Mouse (Mus musculus) hindbrain, embryonic 13.5 days (tissue): ENCODE data around the gene Gzmk. TPM values are rescaled to one million over a fixed set of nuclear protein-coding genes. Genes with fewer than 3 reads are reported as not detected.
"Not testable (repeated sequence)": the region's sequence is repeated elsewhere in the genome, so short reads cannot be mapped to it uniquely, and the experiment has no call there.

Experiments
- ATAC-seq: fragments of 200-750 bp; cut with Nextera tagmentation; 2 replicates; pipeline ENCODE4 v1.8.0; 2017; ENCODE audit warnings: moderate TSS enrichment; ENCODE audit not compliant: low FRiP score
- H3K27ac ChIP-seq: fragments of 300-500 bp; sonication (generic); 2 replicates; pipeline ENCODE4 v1.5.1; 2015; ENCODE audit warnings: inconsistent platforms, mild to moderate bottlenecking, moderate library complexity
- H3K27me3 ChIP-seq: fragments of 300-500 bp; sonication (generic); 2 replicates; pipeline ENCODE4 v1.6.1; 2015; ENCODE audit warnings: mild to moderate bottlenecking, inconsistent platforms
- H3K36me3 ChIP-seq: fragments of 300-500 bp; sonication (generic); 2 replicates; pipeline ENCODE4 v1.6.1; 2015; ENCODE audit warnings: mild to moderate bottlenecking, inconsistent platforms
- H3K4me1 ChIP-seq: fragments of 300-500 bp; sonication (generic); replicated peaks from 2 replicates; pipeline ENCODE4 v1.6.1; 2015; ENCODE audit warnings: inconsistent platforms
- H3K4me2 ChIP-seq: fragments of 300-500 bp; sonication (generic); 2 replicates; pipeline ENCODE4 v1.6.1; 2015; ENCODE audit warnings: inconsistent platforms, mild to moderate bottlenecking, moderate library complexity
- H3K4me3 ChIP-seq: fragments of 300-500 bp; sonication (generic); 2 replicates; pipeline ENCODE4 v1.5.1; 2015; ENCODE audit warnings: mild to moderate bottlenecking, inconsistent platforms
- H3K9ac ChIP-seq: fragments of 300-500 bp; sonication (generic); 2 replicates; pipeline ENCODE4 v1.6.1; 2015; ENCODE audit warnings: mild to moderate bottlenecking, inconsistent platforms
- H3K9me3 ChIP-seq: fragments of 300-500 bp; sonication (generic); 2 replicates; pipeline ENCODE4 v1.6.1; 2016; ENCODE audit warnings: inconsistent platforms
- whole genome bisulfite sequencing: fragments of 180-500 bp; shearing (Covaris S2); methylation state at CpG from one replicate; pipeline ENCODE4 v1.1.7; 2015; 5-methylcytosine and 5-hydroxymethylcytosine counted together
- polyA plus RNA-seq: library from polyadenylated mRNA; unstranded; fragments of >200 nt; fragmentation: Nextera tagmentation; extraction: Ambion mirVana; gene quantifications from 2 replicates; pipeline ENCODE4 v1.2.1, GENCODE M21; 2015

The Gzmk gene
- polyA plus RNA-seq: not detected in 2 replicates

DNA sequence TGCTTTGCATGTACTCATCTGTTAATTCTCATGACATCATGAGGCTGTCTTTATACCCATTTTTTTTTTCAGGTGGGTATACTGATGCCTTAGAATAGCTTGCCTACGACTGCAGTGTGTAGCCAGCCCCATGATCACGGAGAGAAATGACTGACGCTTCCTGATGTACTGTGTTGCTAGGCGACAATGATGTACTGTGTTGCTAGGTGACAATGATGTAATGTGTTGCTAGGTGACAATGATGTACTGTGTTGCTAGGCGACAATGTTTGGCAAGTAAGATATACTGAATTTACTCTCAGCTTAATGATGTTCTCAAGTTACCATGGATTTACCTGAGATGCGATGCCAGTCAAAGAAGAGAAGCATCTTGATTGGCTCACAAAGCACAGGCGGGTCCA, at the start of gene Gzmk:
Gene Gzmk (minus strand): TSS at position 98 of the 400 bp plus-strand sequence.
- peak; percentile 96 for ATAC-seq
- Histone ChIP-seq H3K36me3 (no peaks in the 10 kb centered on the region), H3K4me1 (peaks cover 10% of the 10 kb centered on the region), H3K4me3 (no peak within 1 kb of the TSS), H3K27me3 (no peaks in the 10 kb centered on the region), H3K27ac (no peak within 1 kb of the TSS), H3K9me3 (no peaks in the 10 kb centered on the region), H3K9ac (no peak within 1 kb of the TSS), H3K4me2 (no peak within 1 kb of the TSS)
- 36% methylated on average over 7 of the region's 7 CpGs for WGBS

DNA sequence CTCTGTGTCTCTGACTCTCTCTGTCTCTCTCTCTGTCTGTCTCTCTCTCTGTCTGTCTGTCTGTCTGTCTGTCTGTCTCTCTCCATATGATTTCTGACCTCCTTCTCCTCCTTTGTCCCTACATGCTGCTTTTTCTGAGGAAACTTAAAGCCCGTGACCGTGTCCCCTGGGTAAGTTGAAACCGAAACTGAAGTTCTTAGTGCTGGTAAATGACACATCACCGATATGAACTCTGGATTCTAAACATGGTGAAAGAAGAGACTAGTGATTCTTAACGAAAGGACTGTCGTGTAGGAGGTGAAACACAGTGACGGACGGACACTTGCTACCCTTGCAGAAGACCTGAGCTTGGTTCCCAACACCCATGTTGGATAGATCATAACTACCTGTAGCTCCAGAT, 45.5 kb upstream of the Gzmk start:
- no peaks in the 10 kb centered on the region for H3K9me3 ChIP-seq
- no peak overlapping the region for H3K9ac ChIP-seq
- H3K4me2 ChIP-seq: no peak overlapping the region
- ATAC-seq: no peak
- H3K4me3 ChIP-seq: no peak overlapping the region
- H3K27ac ChIP-seq: no peak overlapping the region
- H3K4me1 ChIP-seq: no peaks in the 10 kb centered on the region
- H3K27me3 ChIP-seq: no peaks in the 10 kb centered on the region
- 94% methylated on average over 8 of the region's 8 CpGs for WGBS
- no peaks in the 10 kb centered on the region for H3K36me3 ChIP-seq

DNA sequence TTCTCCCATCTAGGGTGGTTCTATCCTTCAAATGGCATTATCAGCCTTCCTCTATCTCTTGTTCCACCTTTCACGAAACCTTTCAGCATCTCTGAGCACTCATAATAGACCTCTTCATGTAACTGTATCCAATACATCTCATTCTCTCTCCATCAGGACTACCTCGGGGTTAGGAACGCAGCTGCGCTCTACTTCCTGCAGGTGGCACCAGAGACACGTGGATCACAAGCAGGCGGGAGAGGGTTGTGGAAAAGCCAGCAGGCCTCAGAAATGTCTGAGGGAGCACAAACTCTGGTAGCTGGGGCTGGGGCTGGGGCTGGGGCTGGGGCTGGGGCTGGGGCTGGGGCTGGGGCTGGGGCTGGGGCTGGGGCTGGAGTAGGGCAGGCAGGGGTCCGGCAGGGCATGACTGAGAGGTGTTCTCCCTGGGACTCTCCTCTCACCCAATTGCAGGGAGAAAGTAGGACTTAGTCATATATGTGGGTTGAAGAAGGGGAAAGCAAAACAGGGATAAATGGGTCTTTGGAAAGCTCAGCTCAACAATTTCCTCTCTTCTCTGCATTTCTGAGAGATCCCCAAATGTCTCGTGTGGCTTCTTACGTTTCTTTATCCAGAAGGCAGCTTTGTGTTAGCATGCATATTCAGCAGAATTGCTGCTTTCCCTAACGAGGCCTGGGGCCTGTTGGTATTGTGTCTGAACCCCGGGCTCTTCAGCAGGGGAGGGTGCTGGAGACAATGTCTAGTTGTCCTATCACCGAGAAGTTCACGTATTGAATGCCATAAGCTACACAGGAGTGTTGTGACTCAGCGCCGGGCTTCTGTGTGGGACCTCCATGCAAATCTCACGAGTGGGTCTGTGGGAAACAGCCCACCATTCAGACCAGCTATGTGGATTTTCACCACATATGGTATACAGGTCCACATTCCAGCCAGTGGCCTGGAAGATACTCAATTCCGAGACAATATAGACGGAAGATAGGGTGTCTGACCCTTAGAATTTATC, 44.4 kb upstream of the Gzmk start:
- Histone ChIP-seq H3K27ac (no peak overlapping the region), H3K9ac (no peak overlapping the region; the same call in 1 of the 2 replicates), H3K4me1 (no peaks in the 10 kb centered on the region), H3K4me2 (no peak overlapping the region), H3K27me3 (no peaks in the 10 kb centered on the region), H3K4me3 (no peak overlapping the region), H3K9me3 (no peaks in the 10 kb centered on the region), H3K36me3 (no peaks in the 10 kb centered on the region)
- ATAC-seq: peak; percentile 88
- 49% methylated on average over 18 of the region's 18 CpGs for WGBS

DNA sequence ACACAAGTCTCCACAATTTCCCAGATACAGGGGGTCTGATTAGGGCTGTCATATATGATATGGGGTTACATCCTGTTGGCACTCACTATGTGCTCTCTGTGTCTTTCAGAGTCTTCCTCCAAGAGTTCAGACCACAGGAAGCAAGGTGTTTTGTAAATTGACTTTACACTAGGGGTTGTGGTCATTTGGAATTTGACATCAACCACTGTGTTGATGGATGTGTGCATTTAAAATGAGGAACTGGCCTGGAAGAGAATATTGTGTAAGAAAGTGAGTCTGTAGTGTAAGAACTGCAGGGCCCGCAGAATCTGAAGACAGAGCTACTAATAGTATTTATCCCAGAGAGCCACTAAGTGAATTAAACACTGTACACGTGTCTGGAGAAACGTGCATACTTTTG, 41.5 kb upstream of the Gzmk start:
- Histone ChIP-seq H3K4me2 (no peak overlapping the region), H3K9ac (no peak overlapping the region), H3K4me3 (no peak overlapping the region), H3K36me3 (no peaks in the 10 kb centered on the region), H3K27ac (no peak overlapping the region), H3K4me1 (no peaks in the 10 kb centered on the region), H3K9me3 (no peaks in the 10 kb centered on the region), H3K27me3 (no peaks in the 10 kb centered on the region)
- ATAC-seq: no peak
- 87% methylated on average over 3 of the region's 3 CpGs for WGBS

DNA sequence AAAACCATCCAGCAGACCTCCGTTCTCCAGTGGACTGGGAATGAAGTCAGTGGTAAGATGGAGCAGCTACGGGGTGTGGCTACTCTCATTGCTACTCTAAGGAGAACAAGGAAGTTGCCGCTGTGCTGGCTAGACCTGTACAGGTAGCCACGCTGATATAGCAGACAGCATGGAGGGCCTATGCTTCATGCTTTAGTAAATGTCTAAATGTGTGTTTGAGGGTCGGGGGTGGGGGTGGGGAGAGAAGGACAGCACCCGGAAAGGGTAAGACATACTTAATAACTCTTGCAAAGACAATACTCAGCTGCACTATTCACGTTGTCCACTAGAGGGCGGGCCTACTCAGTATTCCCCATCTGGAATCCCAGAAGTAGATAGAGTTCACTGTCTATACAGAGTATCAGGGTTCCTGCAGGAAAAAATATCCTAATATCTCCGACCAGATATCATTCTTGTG, 40.8 kb upstream of the Gzmk start:
- peak; percentile 57 for ATAC-seq
- no peaks in the 10 kb centered on the region for H3K9me3 ChIP-seq
- H3K27me3 ChIP-seq: no peaks in the 10 kb centered on the region
- no peaks in the 10 kb centered on the region for H3K36me3 ChIP-seq
- peak overlapping the region; percentile 21; the same call in 1 of the 2 replicates for H3K4me2 ChIP-seq
- no peak overlapping the region for H3K9ac ChIP-seq
- 34% methylated on average over 9 of the region's 9 CpGs for WGBS
- no peaks in the 10 kb centered on the region for H3K4me1 ChIP-seq
- no peak overlapping the region for H3K27ac ChIP-seq
- H3K4me3 ChIP-seq: no peak overlapping the region

DNA sequence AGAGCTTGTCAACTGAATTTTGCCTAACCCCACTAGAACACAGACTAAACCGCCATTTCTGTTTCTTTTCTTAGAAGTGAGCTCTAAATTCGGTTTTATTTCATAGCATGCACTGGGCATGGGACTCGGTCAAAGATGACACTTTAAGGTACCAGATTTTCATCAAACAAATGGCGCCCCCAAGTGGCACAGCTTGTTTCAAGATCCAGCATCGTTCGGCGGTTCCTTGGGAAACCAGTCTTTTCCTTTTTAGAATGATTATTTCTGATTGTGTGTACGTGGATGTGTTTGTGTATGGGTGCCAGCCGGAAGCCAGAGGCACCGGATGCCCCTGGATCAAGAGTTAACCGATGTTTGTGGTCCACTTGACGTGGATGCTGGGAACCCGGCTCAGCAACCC, 39.5 kb upstream of the Gzmk start:
- Histone ChIP-seq H3K27ac (no peak overlapping the region), H3K4me3 (no peak overlapping the region), H3K4me2 (no peak overlapping the region), H3K4me1 (no peaks in the 10 kb centered on the region), H3K27me3 (no peaks in the 10 kb centered on the region), H3K9ac (no peak overlapping the region), H3K36me3 (no peaks in the 10 kb centered on the region), H3K9me3 (no peaks in the 10 kb centered on the region)
- 34% methylated on average over 13 of the region's 13 CpGs for WGBS
- ATAC-seq: no peak

DNA sequence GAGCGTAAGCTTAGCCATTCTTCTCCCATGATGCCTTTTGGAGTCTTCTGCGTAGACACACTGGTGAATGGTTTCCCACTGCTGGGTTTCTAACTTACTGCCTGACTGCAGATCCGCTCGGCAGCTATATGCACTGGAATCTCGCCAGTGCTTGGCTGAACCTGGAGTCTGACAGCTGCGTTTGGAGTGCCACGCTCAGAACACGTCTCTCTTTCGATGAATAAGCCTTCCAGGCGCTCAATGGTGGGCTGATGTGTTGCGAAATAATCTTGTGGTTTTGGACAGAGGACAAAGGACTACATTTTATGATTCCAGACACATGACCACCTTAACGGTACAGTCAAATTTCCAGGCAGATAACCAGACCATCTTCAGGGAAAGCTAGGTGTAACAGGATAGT, 37.1 kb upstream of the Gzmk start:
- H3K27ac ChIP-seq: no peak overlapping the region
- H3K4me1 ChIP-seq: no peaks in the 10 kb centered on the region
- no peak overlapping the region for H3K4me3 ChIP-seq
- 72% methylated on average over 12 of the region's 12 CpGs for WGBS
- no peaks in the 10 kb centered on the region for H3K27me3 ChIP-seq
- H3K9me3 ChIP-seq: no peaks in the 10 kb centered on the region
- no peak for ATAC-seq
- H3K9ac ChIP-seq: no peak overlapping the region
- no peak overlapping the region for H3K4me2 ChIP-seq
- no peaks in the 10 kb centered on the region for H3K36me3 ChIP-seq

DNA sequence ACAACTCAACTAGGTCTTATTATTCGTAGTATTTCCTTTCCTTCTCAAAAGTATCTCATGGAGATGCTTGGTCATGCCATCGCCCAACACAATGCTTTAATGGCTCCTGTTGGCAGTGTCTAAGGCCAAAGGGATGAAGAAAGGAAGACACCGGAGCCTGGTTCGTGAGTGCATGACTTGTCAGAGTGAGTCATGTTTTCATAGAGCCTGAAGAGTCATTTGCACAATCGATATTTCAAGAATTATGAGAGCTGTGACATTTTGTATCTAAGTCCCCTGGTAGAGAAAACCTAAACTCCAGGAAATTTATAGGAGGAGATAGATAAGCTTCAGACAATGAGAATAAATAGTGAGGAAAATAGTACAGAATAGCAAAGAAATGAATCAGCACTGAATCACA, 33.5 kb upstream of the Gzmk start:
- no peaks in the 10 kb centered on the region for H3K36me3 ChIP-seq
- no peak for ATAC-seq
- no peaks in the 10 kb centered on the region for H3K9me3 ChIP-seq
- WGBS: 94% methylated on average over 5 of the region's 5 CpGs
- no peak overlapping the region for H3K4me3 ChIP-seq
- H3K27me3 ChIP-seq: no peaks in the 10 kb centered on the region
- H3K9ac ChIP-seq: no peak overlapping the region
- H3K4me2 ChIP-seq: no peak overlapping the region
- no peak overlapping the region for H3K27ac ChIP-seq
- H3K4me1 ChIP-seq: no peaks in the 10 kb centered on the region

DNA sequence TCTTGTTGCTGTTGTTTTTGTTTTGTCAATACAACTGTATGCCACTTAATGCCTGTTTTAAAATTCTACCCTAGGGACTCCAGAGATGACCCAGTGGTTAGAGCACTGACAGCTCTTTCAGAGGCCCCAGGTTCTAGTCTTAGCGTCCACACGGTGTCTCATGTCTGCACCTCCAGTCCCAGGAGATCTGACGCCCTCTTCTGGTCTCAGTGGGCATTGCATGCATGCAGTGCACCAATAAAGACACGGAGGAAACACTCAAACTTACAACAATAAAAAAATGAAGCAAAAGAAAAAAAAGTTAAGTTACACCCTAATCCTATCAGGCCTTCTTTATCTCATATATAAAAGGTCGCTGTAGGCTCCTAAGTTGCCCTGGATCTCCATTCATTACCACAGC, 31.5 kb upstream of the Gzmk start:
- Histone ChIP-seq H3K4me2 (no peak overlapping the region), H3K36me3 (no peaks in the 10 kb centered on the region), H3K4me3 (no peak overlapping the region), H3K9ac (no peak overlapping the region), H3K4me1 (no peaks in the 10 kb centered on the region), H3K9me3 (no peaks in the 10 kb centered on the region), H3K27ac (no peak overlapping the region), H3K27me3 (no peaks in the 10 kb centered on the region)
- ATAC-seq: no peak
- 48% methylated on average over 5 of the region's 5 CpGs for WGBS

DNA sequence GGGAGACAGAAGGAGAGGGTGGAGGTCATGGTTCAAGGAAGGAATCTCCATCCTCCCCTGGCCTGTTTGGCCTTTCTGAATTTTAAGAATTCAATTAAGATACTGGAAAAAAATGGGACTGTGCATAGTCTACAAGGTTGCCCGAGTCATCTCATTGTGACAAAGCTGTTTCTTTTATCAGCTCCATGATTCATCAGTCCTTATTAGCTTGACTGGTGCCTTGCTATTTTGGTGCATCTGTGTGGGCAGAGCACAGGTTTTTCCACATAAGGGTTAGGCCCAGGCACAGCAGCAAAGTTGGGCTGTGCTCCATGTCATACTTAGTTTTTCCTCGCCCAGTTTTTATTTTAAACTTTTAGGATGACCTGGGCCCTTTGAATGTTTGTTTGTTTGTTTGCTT, 31.1 kb upstream of the Gzmk start:
- H3K4me3 ChIP-seq: no peak overlapping the region
- no peak for ATAC-seq
- no peaks in the 10 kb centered on the region for H3K4me1 ChIP-seq
- no peaks in the 10 kb centered on the region for H3K27me3 ChIP-seq
- WGBS: 87% methylated on average over 2 of the region's 2 CpGs
- H3K9ac ChIP-seq: no peak overlapping the region
- no peak overlapping the region for H3K27ac ChIP-seq
- H3K4me2 ChIP-seq: no peak overlapping the region
- no peaks in the 10 kb centered on the region for H3K9me3 ChIP-seq
- H3K36me3 ChIP-seq: no peaks in the 10 kb centered on the region

DNA sequence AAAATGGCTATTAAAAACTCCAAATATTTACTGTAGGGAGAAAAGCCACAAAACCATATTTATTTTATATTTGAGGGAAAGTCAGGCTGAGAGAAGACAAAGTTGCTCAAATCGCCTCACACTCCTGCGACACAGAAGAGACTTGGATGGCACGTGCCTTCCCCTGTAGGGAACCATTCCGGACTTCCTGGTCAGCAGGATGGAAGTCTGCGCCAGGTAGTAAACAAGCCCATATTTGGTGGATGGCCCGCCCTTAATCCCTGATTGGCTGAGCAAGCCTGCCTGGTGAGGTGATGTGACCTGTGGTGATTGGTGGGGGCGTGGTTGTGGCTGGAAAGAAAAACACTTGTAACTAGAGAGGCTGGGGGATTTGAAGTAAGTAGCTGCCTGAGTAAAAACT, 26.9 kb upstream of the Gzmk start:
- H3K27ac ChIP-seq, H3K4me2 ChIP-seq, H3K4me3 ChIP-seq, ATAC-seq, H3K4me1 ChIP-seq, H3K9me3 ChIP-seq, H3K9ac ChIP-seq, H3K36me3 ChIP-seq, H3K27me3 ChIP-seq: not testable (repeated sequence)
- WGBS: 90% methylated on average over 7 of the region's 7 CpGs

DNA sequence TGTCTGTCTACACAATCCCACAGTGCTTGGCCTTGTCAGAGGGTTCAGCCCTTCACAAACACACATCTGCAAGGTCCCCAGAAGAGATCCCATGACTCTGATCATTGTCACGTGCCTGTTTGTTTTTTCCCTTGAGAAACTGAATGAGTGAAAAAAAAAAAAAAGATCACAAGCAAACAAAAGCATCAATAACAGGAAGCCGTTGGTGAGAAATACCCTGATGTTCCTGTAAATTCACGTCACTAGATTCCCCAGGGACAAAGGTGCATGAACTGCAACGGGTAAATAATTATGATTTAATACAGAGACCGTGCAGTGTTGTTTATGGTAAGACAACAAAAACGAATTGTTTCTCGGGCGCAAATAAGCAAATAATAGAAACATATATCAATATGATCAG, 19.3 kb upstream of the Gzmk start:
- no peak overlapping the region for H3K4me3 ChIP-seq
- H3K27me3 ChIP-seq: no peaks in the 10 kb centered on the region
- 67% methylated on average over 8 of the region's 8 CpGs for WGBS
- H3K9me3 ChIP-seq: no peaks in the 10 kb centered on the region
- H3K36me3 ChIP-seq: no peaks in the 10 kb centered on the region
- H3K27ac ChIP-seq: no peak overlapping the region
- no peak overlapping the region for H3K4me2 ChIP-seq
- no peak overlapping the region for H3K9ac ChIP-seq
- no peaks in the 10 kb centered on the region for H3K4me1 ChIP-seq
- ATAC-seq: no peak

DNA sequence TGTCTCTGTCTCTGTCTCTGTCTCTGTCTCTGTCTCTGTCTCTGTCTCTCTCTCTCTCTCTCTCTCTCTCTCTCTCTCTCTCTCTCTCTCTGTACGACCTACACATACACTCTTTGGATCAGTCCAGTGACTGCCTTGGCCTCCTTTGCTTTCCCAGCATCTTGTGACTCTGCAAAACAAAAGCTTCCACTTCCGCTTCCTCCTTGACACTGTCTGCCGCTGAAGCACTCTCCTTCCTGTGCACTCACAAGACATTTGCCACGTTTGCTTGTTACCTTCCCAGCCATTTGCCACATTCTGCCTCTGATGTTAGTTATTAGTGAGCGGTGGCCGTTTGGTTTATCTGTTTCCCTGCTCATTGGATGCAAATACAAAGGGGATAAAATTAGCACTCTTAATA, 16.4 kb upstream of the Gzmk start:
- Histone ChIP-seq H3K9ac (no peak overlapping the region), H3K9me3 (no peaks in the 10 kb centered on the region), H3K27me3 (no peaks in the 10 kb centered on the region), H3K36me3 (no peaks in the 10 kb centered on the region), H3K27ac (no peak overlapping the region), H3K4me2 (no peak overlapping the region), H3K4me1 (no peaks in the 10 kb centered on the region), H3K4me3 (no peak overlapping the region)
- no peak for ATAC-seq
- 61% methylated on average over 6 of the region's 6 CpGs for WGBS
